Mouse (Mus musculus): ENCODE data around the gene Usp9x. TPM values are rescaled to one million over a fixed set of nuclear protein-coding genes. Genes with fewer than 3 reads are reported as not detected.

Gene Usp9x
- total RNA-seq (2021) = 100 to 1,000 TPM; 133 to 149 TPM
- long read RNA-seq, experiment 1, partial matches to known transcripts = 4 of 6 reads
- long read RNA-seq, experiment 1, other reads (novel, unspliced or antisense) = 2 of 6 reads
- long read RNA-seq, experiment 2, partial matches to known transcripts = 6 of 8 reads
- long read RNA-seq, experiment 2, other reads (novel, unspliced or antisense) = 2 of 8 reads

DNA sequence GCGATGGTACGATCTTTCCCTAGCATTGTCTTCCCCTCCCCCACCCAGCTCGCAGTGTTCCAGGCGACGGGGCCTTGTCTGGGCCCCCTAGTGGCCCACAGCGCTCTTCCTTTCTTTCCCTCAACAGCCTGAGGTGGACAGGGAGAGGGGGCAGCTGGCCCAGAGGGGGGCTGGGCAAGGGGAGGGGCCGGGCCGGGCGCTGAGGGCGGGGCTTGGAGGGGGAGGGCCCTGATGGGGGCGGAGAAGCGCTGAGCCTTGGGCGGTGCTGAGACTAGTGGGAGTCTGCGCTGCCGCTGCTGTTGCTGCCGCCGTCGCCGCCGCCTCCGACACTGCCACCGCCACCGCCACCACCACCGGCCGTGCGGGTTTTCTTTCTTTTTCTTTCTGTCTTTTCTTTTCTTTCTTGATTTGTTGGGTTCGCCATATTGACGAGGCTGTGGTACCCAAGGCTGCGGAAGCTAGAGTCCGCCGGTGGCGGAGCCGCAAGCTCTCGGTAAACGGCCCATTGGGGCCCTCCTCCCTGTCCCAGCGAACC, at the start of gene Usp9x:
TSS of gene Usp9x (plus strand) at position 258 of the 535 bp plus-strand sequence.
- peak; percentile 93 for DNase-seq

DNA sequence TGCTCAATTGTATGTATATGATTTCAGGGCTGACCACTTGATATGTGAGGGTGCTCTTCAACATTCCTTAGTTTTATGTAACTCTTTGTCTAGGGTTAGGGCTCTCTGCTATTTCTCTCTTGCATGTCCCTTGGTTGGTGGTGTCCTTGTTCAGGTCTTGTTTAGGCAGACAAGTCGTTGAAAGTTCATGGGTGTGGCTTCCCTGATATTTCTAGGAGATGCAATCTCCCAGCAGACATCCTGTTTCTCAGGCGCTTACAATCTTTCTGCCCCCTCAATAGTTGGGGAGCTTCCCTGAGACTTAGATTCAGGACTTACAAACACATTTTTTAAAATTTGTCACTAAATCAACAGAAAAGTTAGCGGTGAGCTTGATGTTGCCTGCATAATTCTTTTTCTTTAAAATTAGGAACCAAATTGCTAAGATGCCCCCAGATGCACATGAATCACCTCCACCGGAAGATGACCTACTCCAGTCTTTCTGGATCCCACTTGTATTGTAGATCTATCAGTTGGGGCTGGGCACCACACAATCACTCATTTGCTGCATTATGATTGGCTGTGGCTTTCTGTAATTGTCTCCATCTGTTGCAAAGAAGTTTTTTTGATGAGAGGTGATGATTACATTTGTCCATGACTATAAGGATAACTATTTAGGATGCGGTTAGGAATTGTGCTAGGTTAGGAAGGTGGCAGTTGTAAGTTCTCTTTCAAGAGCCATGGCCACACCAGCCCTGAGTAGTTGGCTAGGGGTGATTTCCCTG, 48.6 kb upstream of the Usp9x start:
- no peak for DNase-seq

DNA sequence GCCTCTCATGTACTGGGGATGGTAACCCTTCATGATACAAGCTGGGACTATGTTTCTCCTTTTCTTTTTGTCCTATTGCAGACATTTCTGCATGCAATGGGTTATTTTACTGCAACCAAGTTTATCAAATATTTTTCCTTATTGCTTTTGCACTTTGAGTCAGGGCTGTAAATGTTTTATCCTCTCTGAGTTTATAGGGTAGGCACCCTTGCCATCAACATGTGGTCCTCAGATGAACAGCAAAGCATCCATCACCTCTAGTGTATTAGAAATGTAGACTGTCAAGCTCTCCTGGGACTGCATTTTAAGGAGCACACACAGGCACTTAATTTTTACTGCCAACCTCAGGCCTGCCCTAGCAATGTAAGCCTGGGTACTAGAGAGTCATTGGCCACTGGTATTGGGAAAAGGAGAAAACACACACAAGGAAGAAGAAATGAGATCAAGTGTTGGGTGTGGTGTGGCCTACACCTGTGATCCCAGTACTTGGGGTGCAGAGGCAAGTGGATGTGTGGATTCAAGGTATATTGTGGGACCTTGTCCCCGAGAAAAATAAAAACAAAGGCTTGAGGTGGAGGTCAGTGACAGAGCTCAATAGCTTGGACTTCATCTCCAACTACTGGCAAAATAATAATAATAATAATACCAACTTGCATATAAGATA, 46.6 kb upstream of the Usp9x start:
- no peak for DNase-seq

DNA sequence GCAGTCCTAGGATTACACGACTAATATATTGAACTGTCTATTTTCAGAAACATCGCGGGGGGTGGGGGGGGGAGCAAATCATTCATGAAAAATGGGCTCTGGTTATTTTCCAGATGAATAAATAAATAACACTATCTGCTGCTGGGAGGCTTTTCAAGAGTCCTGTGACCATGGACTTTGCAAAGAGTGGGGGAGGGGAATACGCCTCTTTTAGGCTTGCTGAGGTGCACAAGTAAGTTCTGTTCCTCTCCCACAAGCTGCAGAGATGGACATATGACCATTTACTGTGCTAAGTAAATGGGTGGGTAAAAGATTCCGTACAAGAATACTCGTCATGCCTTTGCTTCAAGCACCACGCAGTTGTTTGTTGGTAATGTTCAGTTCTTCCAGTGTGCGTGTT, 46.0 kb upstream of the Usp9x start:
- no peak for DNase-seq

DNA sequence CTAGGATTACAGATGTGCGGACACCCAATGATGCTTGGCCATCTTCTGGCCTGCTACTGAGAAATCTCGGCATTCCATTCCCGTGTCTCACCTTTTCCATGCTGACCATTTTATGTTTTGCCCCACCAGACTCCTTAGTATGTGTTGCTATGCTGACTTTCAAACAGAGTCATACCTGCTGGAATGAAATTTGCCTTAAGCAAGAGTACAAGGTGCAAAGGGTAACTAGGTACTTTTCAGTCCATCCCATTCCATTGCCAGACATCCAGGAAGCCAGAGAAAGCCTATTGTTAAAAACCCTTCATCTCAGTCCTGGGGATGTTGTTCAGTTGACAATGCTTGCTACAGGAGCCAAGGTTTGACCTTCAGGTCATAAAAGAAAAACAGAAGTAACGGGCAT, 43.1 kb upstream of the Usp9x start:
- no peak for DNase-seq

DNA sequence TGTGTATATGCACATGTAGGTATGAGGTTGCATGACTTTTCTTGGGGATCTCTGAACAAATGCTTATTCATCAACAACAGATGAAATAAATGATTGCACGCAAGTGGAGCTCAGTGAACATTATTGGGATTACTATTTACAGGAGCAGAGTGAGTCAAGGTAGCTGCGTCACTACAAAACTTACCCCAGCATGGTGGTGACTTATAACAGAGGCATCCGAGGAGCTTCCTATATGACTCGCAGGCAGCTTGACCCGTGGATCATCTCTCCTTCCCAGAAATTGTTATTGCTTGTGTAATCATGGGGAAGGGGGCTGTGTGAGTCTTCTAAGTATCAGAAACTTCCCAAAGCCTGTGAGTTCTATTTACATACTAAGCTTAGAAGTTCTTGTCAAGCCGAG, 41.3 kb upstream of the Usp9x start:
- DNase-seq = no peak

DNA sequence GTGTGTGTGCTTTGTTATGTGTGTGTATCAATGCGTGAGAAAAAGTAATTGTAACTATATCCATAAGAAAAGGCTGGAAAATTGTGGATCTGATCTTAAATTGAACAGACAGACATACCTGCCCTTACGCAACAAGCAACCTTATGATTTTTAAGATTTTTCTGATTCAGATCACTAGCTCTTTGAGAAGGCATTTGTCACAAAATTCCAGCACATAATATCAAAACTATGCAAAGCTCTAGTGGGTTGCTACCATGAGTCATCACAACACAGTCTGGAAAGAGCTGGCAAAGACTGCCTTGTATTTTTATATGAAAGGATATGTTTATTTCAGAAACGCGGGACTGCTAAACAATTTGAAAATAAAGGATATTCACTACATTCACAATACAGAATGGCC, 34.2 kb upstream of the Usp9x start:
- DNase-seq = no peak

DNA sequence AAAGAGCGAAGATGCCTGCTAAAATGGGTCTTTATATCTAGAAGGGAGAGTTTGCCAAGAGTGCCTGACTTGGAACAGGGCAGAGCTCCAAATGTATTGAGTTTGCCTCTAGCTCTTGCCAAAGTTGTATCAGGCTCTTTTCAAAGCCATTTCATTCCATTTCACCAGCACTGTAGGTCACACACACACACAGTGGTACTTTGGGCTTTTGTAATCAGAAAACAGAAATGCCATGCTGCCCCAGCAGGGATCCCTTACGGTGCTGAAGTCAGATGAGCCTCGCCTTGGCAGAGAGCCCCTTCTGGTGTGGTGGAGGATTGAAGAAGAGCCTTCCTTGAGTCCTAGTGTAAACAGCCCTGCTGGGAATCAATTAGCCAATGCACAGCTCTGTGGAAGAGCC, 32.1 kb upstream of the Usp9x start:
- peak; percentile 3 for DNase-seq

DNA sequence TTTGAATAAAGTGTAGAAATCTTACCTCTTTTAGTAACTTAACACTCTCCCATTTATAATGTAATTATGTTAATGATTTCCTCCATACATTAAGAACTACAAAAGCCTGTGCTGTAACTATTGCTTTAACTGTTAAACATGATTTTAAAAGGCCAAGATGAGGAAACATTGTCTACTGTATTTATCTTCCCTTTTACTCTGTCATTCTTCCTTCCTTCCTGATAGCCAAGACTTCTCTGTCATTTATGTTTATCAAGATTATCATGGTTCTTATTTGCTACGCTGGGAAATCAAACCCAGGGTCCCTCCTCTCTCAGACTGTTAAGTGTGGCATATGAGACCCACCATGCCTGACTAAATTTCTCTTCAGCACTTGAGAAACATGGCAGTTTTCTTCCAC, 30.9 kb upstream of the Usp9x start:
- DNase-seq = no peak

DNA sequence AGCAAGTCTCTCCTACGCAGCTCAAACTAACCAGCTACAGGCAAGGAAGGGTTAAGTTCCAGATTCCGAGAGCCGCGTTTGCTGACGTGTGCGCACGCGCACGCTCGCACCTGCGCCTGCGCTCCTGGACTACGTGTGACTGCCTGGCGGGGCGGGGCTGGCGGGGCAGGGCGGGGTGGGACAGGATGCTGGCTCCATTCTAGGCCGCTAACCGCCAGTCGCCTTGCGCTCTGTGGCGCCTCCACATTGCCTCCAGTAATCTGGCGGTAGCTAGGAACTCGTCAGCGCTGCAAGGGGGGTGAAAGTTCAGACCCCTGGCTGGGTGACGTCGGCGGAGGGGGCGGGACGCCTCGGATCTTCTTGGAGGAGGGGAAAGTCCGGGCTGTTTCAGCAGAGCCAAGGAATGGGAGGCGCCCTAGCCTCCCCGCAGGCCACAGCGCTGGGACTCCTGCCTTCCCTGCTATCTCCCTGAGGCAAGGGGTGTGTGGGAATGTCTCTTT, 29.6 kb upstream of the Usp9x start:
- peak; percentile 96 for DNase-seq

DNA sequence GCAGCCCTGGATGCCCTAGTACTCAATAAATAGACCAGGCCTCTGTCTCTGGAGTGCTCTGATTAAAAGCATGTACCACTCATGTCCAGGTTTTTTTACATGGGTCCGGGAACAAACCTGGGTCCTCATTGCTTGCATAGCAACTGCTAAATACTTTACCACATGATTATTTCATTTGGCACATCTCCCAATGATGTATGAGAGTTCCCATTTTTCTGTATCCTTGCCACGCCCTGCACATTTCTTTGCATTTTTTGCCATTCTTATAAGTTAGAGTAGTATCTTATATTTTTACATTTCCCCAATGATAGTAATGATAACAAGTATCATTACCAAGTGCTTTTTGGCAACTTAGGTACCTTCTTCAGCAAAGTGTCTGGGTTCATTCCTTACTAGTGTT, 27.5 kb upstream of the Usp9x start:
- DNase-seq = no peak

DNA sequence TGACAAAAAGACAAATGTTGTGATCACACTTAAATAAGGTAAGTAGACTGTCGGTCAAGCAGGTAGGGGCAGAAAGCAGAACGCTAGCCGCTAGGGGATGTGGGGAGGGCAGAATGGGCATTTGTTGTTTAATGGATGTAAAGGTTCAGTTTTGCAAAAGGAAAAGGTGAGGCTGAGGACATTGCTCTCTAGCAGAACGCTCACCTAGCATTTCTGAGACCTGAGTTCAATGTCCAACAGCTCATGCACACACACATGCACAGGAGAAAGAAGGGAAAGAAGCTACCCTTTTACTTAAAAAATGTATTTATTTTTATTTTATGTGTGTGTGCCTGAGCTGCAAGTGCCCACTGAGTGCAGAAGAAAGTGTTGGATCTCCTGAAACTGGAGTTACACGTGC, 26.6 kb upstream of the Usp9x start:
- DNase-seq = no peak

DNA sequence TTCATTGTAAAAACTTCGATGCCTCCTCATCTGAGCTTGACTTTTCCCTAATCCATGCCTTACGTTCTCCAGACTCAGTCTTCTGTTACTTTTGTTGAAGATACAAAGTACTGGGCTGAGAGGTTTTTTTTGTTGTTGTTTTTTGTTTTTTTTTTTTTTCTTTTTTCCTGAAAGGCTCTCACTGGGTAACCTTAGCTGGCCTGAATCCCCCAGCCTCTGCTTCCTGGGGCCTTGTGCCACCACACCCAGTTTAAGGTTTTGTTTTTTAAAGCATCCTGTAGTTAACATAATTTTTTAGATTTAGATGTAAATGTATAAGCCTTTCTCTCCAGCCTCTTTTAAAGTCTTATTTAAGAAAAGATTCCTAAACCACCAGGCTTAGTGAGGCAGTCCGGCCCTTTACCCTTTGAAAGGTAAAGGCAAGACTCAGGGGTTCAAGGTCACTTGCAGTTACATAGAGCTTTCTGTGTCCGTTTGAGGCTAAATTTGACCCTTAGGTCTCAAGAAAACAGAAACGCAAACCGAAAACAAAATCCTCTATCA, 24.3 kb upstream of the Usp9x start:
- DNase-seq = no peak

DNA sequence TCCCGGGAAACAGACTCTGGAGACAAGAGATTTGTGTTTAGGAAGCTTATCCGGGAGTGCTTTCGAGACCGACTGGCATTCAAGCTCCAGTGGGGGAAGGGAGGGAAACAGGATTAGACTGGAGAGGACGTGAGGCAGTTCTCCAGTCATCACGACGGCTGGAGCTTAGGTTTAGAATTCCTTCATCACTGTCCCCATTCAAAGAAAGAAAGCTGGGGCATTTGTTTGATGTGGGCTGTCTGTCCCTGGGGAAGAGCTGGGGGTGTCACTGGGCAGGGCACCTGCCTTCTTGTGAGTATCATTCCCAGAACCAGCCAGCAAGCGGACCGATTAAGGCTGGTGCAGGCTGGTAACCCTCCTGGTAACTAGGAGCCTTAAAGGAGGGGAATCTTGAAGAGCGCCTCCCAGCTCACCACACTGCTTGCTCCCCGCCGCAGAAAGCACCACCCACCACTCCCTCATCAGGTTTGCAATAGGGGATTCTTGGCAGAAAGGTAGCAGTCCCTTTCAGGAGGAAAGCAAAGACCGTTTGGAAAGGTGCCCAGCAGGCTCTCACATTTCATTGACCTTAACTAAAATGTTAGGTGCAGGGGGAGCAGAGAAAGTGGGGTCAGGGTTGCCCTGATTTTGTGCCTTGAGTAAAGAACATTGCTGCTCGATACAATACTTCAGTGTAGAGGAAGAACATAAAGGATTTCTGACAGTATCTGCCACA, 23.5 kb upstream of the Usp9x start:
- peak; percentile 24 for DNase-seq

DNA sequence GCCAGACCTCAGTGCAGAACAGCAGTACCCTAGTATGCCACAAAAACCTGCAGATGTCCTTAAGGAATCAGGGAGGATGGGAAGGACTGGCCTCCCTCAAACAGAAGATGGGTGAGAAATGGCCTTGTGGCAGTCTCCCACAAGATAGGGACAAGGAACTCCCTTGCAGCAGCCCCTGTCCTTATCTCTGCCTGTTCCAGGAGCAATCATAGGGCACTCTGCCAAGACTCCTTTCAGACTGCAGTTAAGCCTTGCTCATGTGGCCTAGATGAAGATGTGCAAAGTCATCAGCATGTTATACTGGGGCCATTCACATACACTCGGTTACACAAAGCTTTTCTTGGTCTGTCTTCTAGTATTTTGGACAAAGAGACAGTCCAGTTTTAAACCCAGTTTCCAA, 16.7 kb upstream of the Usp9x start:
- peak; percentile 24 for DNase-seq

DNA sequence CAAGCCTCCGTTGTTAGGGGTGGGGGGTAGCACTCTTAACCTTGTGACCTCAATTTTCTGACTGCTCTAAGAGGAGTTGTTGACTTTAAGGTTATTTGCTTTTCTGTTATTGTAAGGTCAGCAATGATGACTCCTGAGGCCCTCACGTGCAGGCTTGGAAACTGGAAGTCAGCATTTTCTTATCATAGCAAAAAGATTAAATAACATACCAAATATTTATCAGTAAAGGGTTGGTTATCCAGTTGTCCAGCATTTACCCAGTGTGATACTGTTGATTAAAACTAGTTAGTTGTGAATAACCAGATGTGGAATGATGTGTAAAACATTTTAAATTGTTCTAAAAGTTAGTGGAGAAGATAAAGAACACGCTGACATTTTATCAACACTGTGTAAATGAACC, 9.3 kb upstream of the Usp9x start:
- DNase-seq = no peak

DNA sequence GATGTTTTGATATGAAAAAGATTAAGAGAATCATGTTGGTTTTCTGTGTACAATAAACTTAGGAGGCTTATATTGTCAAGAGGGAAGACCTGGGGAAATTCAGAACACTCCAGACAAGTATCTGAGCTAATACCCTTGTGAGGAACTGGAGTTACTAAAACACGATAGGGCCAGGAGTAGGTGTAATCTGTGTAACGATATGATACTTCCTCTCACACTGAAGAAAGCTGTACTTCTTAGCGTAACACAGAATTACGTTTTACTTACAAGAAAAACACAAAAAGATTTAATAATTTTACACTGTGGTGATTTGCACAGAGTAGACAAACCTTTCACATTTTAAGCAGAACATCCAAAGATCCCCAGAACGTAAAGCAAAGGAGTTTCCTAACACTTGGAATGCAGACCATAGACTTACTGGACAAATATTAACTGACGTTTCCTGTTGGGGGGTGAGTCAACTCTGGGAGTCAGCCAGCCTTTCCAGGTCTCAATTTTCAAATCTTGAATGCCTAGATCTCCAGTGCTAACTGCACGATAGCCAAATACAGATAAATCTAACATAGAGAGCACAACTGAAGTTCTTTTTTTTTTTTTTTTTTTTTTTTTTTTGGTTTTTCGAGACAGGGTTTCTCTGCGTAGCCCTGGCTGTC, 6.9 kb upstream of the Usp9x start:
- DNase-seq = no peak

DNA sequence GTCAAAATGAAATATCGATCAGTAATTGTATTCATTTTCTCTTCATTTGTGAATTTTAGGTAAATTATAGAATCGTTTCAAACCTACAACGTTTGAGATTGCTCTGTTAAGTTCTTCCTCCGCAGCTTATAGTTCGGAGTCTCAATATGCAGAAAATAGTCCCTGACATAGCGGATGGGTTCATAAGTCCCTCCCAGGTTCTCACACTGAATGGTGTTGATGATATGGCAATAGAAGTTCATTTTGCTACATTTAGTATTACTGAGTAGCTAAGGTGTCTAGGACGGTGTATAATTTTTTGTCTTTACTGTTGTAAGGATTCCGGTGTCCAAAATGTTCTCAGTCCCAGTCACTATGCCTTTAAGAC, 1.1 kb upstream of the Usp9x start:
- DNase-seq = no peak

DNA sequence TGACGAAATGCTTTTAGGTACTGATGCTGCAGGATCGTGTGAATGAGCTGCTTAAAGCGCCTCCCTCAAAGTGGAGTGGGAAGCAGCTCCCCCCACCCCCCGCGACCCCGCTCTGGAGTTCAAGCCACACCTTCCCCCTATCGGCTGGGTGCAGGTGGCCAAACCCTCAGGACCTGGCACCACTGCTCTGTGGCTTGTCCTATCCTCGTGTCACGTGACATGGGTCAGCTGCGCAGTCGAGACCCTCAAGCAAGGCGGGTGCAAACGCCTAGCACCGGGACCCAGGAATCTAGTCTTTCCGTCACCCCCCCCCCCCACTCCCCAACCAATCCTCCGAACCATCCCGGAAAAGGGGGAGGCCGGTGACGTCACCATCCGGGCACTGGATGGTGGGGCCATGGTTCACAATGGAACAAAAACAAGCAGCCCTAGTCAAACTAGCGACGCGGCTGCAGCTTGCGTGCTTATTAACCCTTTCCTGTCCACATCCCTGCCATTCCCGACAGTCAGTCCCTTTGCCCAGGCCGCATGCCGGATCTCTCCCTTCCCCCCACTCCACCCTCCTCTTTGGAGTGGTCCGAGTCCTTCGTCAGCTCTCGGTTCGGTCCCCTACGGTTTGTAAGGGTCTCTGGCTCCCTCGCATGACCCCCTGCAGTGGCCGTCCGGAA, 591 bp upstream of the Usp9x start:
- peak; percentile 92 for DNase-seq

DNA sequence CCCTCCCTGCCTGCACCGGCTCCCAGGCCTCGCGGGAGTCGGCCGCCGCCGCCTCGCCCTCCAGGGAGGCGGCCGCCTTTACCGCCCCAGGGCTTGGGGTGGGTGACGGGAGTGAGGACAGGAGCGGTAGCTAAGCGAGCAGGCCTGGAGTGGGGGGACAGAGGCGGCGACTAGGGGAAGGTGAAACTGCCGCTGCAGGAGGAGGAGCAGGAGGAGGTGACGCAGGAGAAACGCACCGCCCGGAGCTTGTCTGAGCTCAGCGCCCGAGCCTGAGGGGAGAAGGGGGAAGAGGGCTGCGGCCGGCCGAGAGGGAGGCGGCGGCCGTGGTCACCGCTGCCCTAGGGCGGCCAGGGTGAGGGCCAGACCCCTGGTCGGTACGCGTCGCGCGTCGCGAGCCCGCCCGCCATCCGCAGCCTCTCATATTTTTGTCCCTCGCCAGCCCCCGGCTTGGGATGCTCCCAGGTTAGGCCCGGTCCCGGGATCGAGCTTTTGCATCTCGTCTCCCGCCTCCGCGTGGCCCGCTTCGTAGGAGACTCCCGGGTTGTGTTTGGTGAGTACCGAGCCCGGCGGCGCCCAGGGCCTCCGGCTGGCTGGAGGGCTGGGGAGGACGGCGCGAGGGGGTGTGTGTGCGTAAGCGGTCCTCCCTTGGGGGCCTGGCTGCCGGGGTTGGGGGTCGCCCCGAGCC, 620 bp downstream of the Usp9x start:
- peak; percentile 78 for DNase-seq

Data from adrenal gland, postnatal 10 days (tissue).